Mouse (Mus musculus) hindbrain, embryonic 13.5 days (tissue): ENCODE measurements around the gene Hivep3. TPM values are rescaled to one million over a fixed set of nuclear protein-coding genes. Genes with fewer than 3 reads are reported as not detected.

Experiments used
- ATAC-seq: fragments of 200-750 bp; cut with Nextera tagmentation; 2 replicates; pipeline ENCODE4 v1.8.0; 2017; ENCODE audit warnings: moderate TSS enrichment; ENCODE audit not compliant: low FRiP score
- H3K27ac ChIP-seq: fragments of 300-500 bp; sonication (generic); 2 replicates; pipeline ENCODE4 v1.5.1; 2015; ENCODE audit warnings: inconsistent platforms, mild to moderate bottlenecking, moderate library complexity
- H3K27me3 ChIP-seq: fragments of 300-500 bp; sonication (generic); 2 replicates; pipeline ENCODE4 v1.6.1; 2015; ENCODE audit warnings: mild to moderate bottlenecking, inconsistent platforms
- H3K36me3 ChIP-seq: fragments of 300-500 bp; sonication (generic); 2 replicates; pipeline ENCODE4 v1.6.1; 2015; ENCODE audit warnings: mild to moderate bottlenecking, inconsistent platforms
- H3K4me1 ChIP-seq: fragments of 300-500 bp; sonication (generic); replicated peaks from 2 replicates; pipeline ENCODE4 v1.6.1; 2015; ENCODE audit warnings: inconsistent platforms
- H3K4me2 ChIP-seq: fragments of 300-500 bp; sonication (generic); 2 replicates; pipeline ENCODE4 v1.6.1; 2015; ENCODE audit warnings: inconsistent platforms, mild to moderate bottlenecking, moderate library complexity
- H3K4me3 ChIP-seq: fragments of 300-500 bp; sonication (generic); 2 replicates; pipeline ENCODE4 v1.5.1; 2015; ENCODE audit warnings: mild to moderate bottlenecking, inconsistent platforms
- H3K9ac ChIP-seq: fragments of 300-500 bp; sonication (generic); 2 replicates; pipeline ENCODE4 v1.6.1; 2015; ENCODE audit warnings: mild to moderate bottlenecking, inconsistent platforms
- H3K9me3 ChIP-seq: fragments of 300-500 bp; sonication (generic); 2 replicates; pipeline ENCODE4 v1.6.1; 2016; ENCODE audit warnings: inconsistent platforms
- WGBS: fragments of 180-500 bp; shearing (Covaris S2); methylation state at CpG from one replicate; pipeline ENCODE4 v1.1.7; 2015; 5-methylcytosine and 5-hydroxymethylcytosine counted together
- polyA plus RNA-seq: library from polyadenylated mRNA; unstranded; fragments of >200 nt; fragmentation: Nextera tagmentation; extraction: Ambion mirVana; gene quantifications from 2 replicates; pipeline ENCODE4 v1.2.1, GENCODE M21; 2015

The Hivep3 gene
- polyA plus RNA-seq, 1 experiment from 2014 or later = 12.8 TPM

GRCm38 (mm10) chr4:120158714-120159310 lies 425.2 kb downstream of the Hivep3 start:
- 44% methylated on average over 5 of the region's 5 CpGs for WGBS
- Histone ChIP-seq H3K27me3 (peaks cover 14% of the 10 kb centered on the region; the same call in 1 of the 2 replicates), H3K9ac (no peak overlapping the region), H3K4me3 (no peak overlapping the region), H3K9me3 (no peaks in the 10 kb centered on the region), H3K4me2 (no peak overlapping the region), H3K27ac (no peak overlapping the region), H3K36me3 (no peaks in the 10 kb centered on the region), H3K4me1 (peaks cover 20% of the 10 kb centered on the region)
- ATAC-seq = no peak

- H3K4me3 ChIP-seq = no peak within 1 kb of the TSS
- peaks cover 20% of the 10 kb centered on the region for H3K4me1 ChIP-seq
- ATAC-seq = 0 out of 2 replicates have a peak, but pooled peaks have one; percentile 19
- peaks cover 14% of the 10 kb centered on the region; the same call in 1 of the 2 replicates for H3K27me3 ChIP-seq
- H3K9ac ChIP-seq = no peak within 1 kb of the TSS
- 43% methylated on average over 29 of the region's 29 CpGs for WGBS
- H3K9me3 ChIP-seq = no peaks in the 10 kb centered on the region
- no peak within 1 kb of the TSS for H3K4me2 ChIP-seq
- H3K36me3 ChIP-seq = no peaks in the 10 kb centered on the region
- H3K27ac ChIP-seq = no peak within 1 kb of the TSS
These were observed 427.8 kb downstream of the Hivep3 start, which contains the start of gene Edn2 for GRCm38 (mm10) chr4:120161166-120161949. Gene Edn2 (plus strand): TSS chr4:120161206.

- H3K9ac ChIP-seq = no peak overlapping the region
- H3K4me3 ChIP-seq = no peak overlapping the region
- H3K27ac ChIP-seq = no peak overlapping the region
- H3K27me3 ChIP-seq = peaks cover 14% of the 10 kb centered on the region; the same call in 1 of the 2 replicates
- H3K4me1 ChIP-seq = peaks cover 20% of the 10 kb centered on the region
- H3K9me3 ChIP-seq = no peaks in the 10 kb centered on the region
- ATAC-seq = no peak
- H3K4me2 ChIP-seq = no peak overlapping the region
- no peaks in the 10 kb centered on the region for H3K36me3 ChIP-seq
- 90% methylated on average over 8 of the region's 8 CpGs for WGBS
These were observed 429.0 kb downstream of the Hivep3 start for GRCm38 (mm10) chr4:120162586-120162985.

- peak; percentile 54; the same call in 1 of the 2 replicates for ATAC-seq
These were observed 429.7 kb downstream of the Hivep3 start for GRCm38 (mm10) chr4:120163242-120163641.

GRCm38 (mm10) chr4:120164316-120164715 lies 430.7 kb downstream of the Hivep3 start:
- Histone ChIP-seq H3K27me3 (peaks cover 14% of the 10 kb centered on the region; the same call in 1 of the 2 replicates), H3K4me3 (no peak overlapping the region), H3K4me1 (peaks cover 28% of the 10 kb centered on the region), H3K9ac (no peak overlapping the region), H3K9me3 (no peaks in the 10 kb centered on the region), H3K27ac (no peak overlapping the region), H3K4me2 (no peak overlapping the region), H3K36me3 (no peaks in the 10 kb centered on the region)
- 91% methylated on average over 5 of the region's 5 CpGs for WGBS
- ATAC-seq = no peak

More at GRCm38 (mm10) chr4:120163242-120163641, 429.7 kb downstream of the Hivep3 start:
- Histone ChIP-seq H3K36me3 (no peaks in the 10 kb centered on the region), H3K4me1 (peaks cover 20% of the 10 kb centered on the region), H3K9ac (no peak overlapping the region), H3K9me3 (no peaks in the 10 kb centered on the region), H3K27me3 (peaks cover 14% of the 10 kb centered on the region; the same call in 1 of the 2 replicates), H3K27ac (no peak overlapping the region), H3K4me3 (no peak overlapping the region), H3K4me2 (no peak overlapping the region)
- WGBS = 70% methylated on average over 11 of the region's 11 CpGs

- ATAC-seq = no peak
- no peak overlapping the region for H3K4me2 ChIP-seq
- 92% methylated on average over 6 of the region's 6 CpGs for WGBS
These were observed 434.2 kb downstream of the Hivep3 start for GRCm38 (mm10) chr4:120167778-120168177.

GRCm38 (mm10) chr4:120168346-120168745 lies 434.8 kb downstream of the Hivep3 start:
- 87% methylated on average over 4 of the region's 4 CpGs for WGBS
- no peaks in the 10 kb centered on the region for H3K9me3 ChIP-seq
- no peak for ATAC-seq

More at GRCm38 (mm10) chr4:120167778-120168177, 434.2 kb downstream of the Hivep3 start:
- no peak overlapping the region for H3K4me3 ChIP-seq
- H3K27me3 ChIP-seq = no peaks in the 10 kb centered on the region
- no peak overlapping the region for H3K9ac ChIP-seq
- no peaks in the 10 kb centered on the region for H3K9me3 ChIP-seq
- peaks cover 30% of the 10 kb centered on the region for H3K4me1 ChIP-seq
- H3K36me3 ChIP-seq = no peaks in the 10 kb centered on the region
- no peak overlapping the region for H3K27ac ChIP-seq

GRCm38 (mm10) chr4:120170387-120170936 lies 436.9 kb downstream of the Hivep3 start:
- no peaks in the 10 kb centered on the region for H3K36me3 ChIP-seq

More at GRCm38 (mm10) chr4:120168346-120168745, 434.8 kb downstream of the Hivep3 start:
- no peaks in the 10 kb centered on the region for H3K36me3 ChIP-seq
- H3K9ac ChIP-seq = no peak overlapping the region
- no peak overlapping the region for H3K4me3 ChIP-seq
- peaks cover 24% of the 10 kb centered on the region for H3K4me1 ChIP-seq
- H3K4me2 ChIP-seq = no peak overlapping the region
- no peaks in the 10 kb centered on the region for H3K27me3 ChIP-seq
- H3K27ac ChIP-seq = no peak overlapping the region

GRCm38 (mm10) chr4:120172050-120172684 lies 438.6 kb downstream of the Hivep3 start:
- Histone ChIP-seq H3K36me3 (no peaks in the 10 kb centered on the region), H3K27me3 (0 out of 2 replicates have a peak, but pooled peaks cover 2% of the 10 kb centered on the region), H3K4me3 (no peak overlapping the region), H3K27ac (peak overlapping the region; percentile 35; the same call in 1 of the 2 replicates), H3K9ac (no peak overlapping the region), H3K9me3 (no peaks in the 10 kb centered on the region), H3K4me2 (no peak overlapping the region), H3K4me1 (peaks cover 21% of the 10 kb centered on the region)
- 17% methylated on average over 7 of the region's 7 CpGs for WGBS
- ATAC-seq = peak; percentile 89

More at GRCm38 (mm10) chr4:120170387-120170936, 436.9 kb downstream of the Hivep3 start:
- Histone ChIP-seq H3K4me2 (no peak overlapping the region), H3K4me1 (peaks cover 21% of the 10 kb centered on the region), H3K4me3 (no peak overlapping the region), H3K9ac (no peak overlapping the region), H3K27ac (no peak overlapping the region), H3K27me3 (no peaks in the 10 kb centered on the region), H3K9me3 (no peaks in the 10 kb centered on the region)
- ATAC-seq = no peak
- WGBS = 64% methylated on average over 9 of the region's 9 CpGs

- Histone ChIP-seq H3K36me3 (no peaks in the 10 kb centered on the region), H3K27me3 (0 out of 2 replicates have a peak, but pooled peaks cover 3% of the 10 kb centered on the region), H3K9ac (no peak overlapping the region), H3K4me3 (no peak overlapping the region), H3K4me2 (no peak overlapping the region), H3K27ac (no peak overlapping the region), H3K9me3 (no peaks in the 10 kb centered on the region), H3K4me1 (peaks cover 4% of the 10 kb centered on the region)
- 85% methylated on average over 4 of the region's 4 CpGs for WGBS
- no peak for ATAC-seq
These were observed 445.5 kb downstream of the Hivep3 start for GRCm38 (mm10) chr4:120179123-120179522.

- no peak overlapping the region for H3K4me3 ChIP-seq
- no peak overlapping the region for H3K27ac ChIP-seq
- peaks cover 9% of the 10 kb centered on the region for H3K4me1 ChIP-seq
- no peak overlapping the region for H3K4me2 ChIP-seq
- ATAC-seq = no peak
- H3K36me3 ChIP-seq = no peaks in the 10 kb centered on the region
- no peaks in the 10 kb centered on the region for H3K9me3 ChIP-seq
- 0 out of 2 replicates have a peak, but pooled peaks cover 3% of the 10 kb centered on the region for H3K27me3 ChIP-seq
- no peak overlapping the region for H3K9ac ChIP-seq
These were observed 447.0 kb downstream of the Hivep3 start for GRCm38 (mm10) chr4:120180535-120180934.
